Mouse (Mus musculus): ENCODE measurements around the gene Rspry1. TPM values are rescaled to one million over a fixed set of nuclear protein-coding genes. Genes with fewer than 3 reads are reported as not detected.

The Rspry1 gene
- polyA plus RNA-seq, 1 experiment from 2014 or later = 56.6 TPM

- ATAC-seq = no peak
- Histone ChIP-seq H3K4me3 (replicated peaks) (no peak overlapping the region), H3K36me3 (peaks cover 33% of the 10 kb centered on the region), H3K9me3 (no peaks in the 10 kb centered on the region), H3K4me2 (replicated peaks) (no peak overlapping the region), H3K4me1 (replicated peaks) (no peaks in the 10 kb centered on the region), H3K9ac (replicated peaks) (no peak overlapping the region), H3K27ac (no peak overlapping the region), H3K27me3 (no peaks in the 10 kb centered on the region)
- WGBS = 97% methylated on average over 1 of the region's 1 CpGs
These were observed 23.1 kb downstream of the Rspry1 start for GRCm38 (mm10) chr8:94624885-94625284.

GRCm38 (mm10) chr8:94633564-94634194 lies 31.9 kb downstream of the Rspry1 start:
- WGBS = 95% methylated on average over 2 of the region's 2 CpGs
- Histone ChIP-seq H3K9me3 (no peaks in the 10 kb centered on the region), H3K9ac (replicated peaks) (no peak overlapping the region), H3K27me3 (no peaks in the 10 kb centered on the region), H3K4me3 (replicated peaks) (no peak overlapping the region), H3K4me2 (replicated peaks) (no peak overlapping the region), H3K4me1 (replicated peaks) (no peaks in the 10 kb centered on the region), H3K27ac (no peak overlapping the region), H3K36me3 (peaks cover 79% of the 10 kb centered on the region)
- ATAC-seq = no peak

GRCm38 (mm10) chr8:94634211-94634610 lies 32.5 kb downstream of the Rspry1 start:
- H3K4me1 ChIP-seq (replicated peaks) = no peaks in the 10 kb centered on the region
- H3K27me3 ChIP-seq = no peaks in the 10 kb centered on the region
- H3K4me2 ChIP-seq (replicated peaks) = no peak overlapping the region
- no peak overlapping the region for H3K9ac ChIP-seq (replicated peaks)
- peaks cover 84% of the 10 kb centered on the region for H3K36me3 ChIP-seq
- no peak for ATAC-seq
- H3K4me3 ChIP-seq (replicated peaks) = no peak overlapping the region
- H3K27ac ChIP-seq = no peak overlapping the region
- H3K9me3 ChIP-seq = no peaks in the 10 kb centered on the region

- H3K27ac ChIP-seq = no peak overlapping the region
- no peak overlapping the region for H3K4me3 ChIP-seq (replicated peaks)
- 98% methylated on average over 2 of the region's 2 CpGs for WGBS
- peaks cover 89% of the 10 kb centered on the region for H3K36me3 ChIP-seq
- no peaks in the 10 kb centered on the region for H3K9me3 ChIP-seq
- H3K9ac ChIP-seq (replicated peaks) = no peak overlapping the region
- H3K27me3 ChIP-seq = no peaks in the 10 kb centered on the region
- H3K4me1 ChIP-seq (replicated peaks) = no peaks in the 10 kb centered on the region
- ATAC-seq = no peak
- H3K4me2 ChIP-seq (replicated peaks) = no peak overlapping the region
These were observed 39.4 kb downstream of the Rspry1 start for GRCm38 (mm10) chr8:94641183-94641582.

GRCm38 (mm10) chr8:94641938-94642337 lies 40.2 kb downstream of the Rspry1 start:
- 91% methylated on average over 3 of the region's 3 CpGs for WGBS
- Histone ChIP-seq H3K9me3 (no peaks in the 10 kb centered on the region), H3K4me2 (replicated peaks) (no peak overlapping the region), H3K27me3 (no peaks in the 10 kb centered on the region), H3K4me3 (replicated peaks) (no peak overlapping the region), H3K4me1 (replicated peaks) (no peaks in the 10 kb centered on the region), H3K27ac (no peak overlapping the region), H3K36me3 (peaks cover 90% of the 10 kb centered on the region), H3K9ac (replicated peaks) (no peak overlapping the region)
- no peak for ATAC-seq

GRCm38 (mm10) chr8:94645202-94645601 lies 43.5 kb downstream of the Rspry1 start:
- Histone ChIP-seq H3K4me2 (replicated peaks) (no peak overlapping the region), H3K4me1 (replicated peaks) (no peaks in the 10 kb centered on the region), H3K27me3 (no peaks in the 10 kb centered on the region), H3K36me3 (peaks cover 82% of the 10 kb centered on the region), H3K9me3 (no peaks in the 10 kb centered on the region), H3K9ac (replicated peaks) (no peak overlapping the region), H3K27ac (no peak overlapping the region), H3K4me3 (replicated peaks) (no peak overlapping the region)
- WGBS = 56% methylated on average over 1 of the region's 1 CpGs
- no peak for ATAC-seq

GRCm38 (mm10) chr8:94646165-94646564 lies 44.4 kb downstream of the Rspry1 start:
- H3K36me3 ChIP-seq = peaks cover 78% of the 10 kb centered on the region
- ATAC-seq = no peak
- 94% methylated on average over 3 of the region's 3 CpGs for WGBS

GRCm38 (mm10) chr8:94649496-94649895 lies 47.8 kb downstream of the Rspry1 start:
- no peaks in the 10 kb centered on the region for H3K27me3 ChIP-seq
- no peaks in the 10 kb centered on the region for H3K4me1 ChIP-seq (replicated peaks)
- H3K9ac ChIP-seq (replicated peaks) = no peak overlapping the region
- no peak overlapping the region for H3K4me3 ChIP-seq (replicated peaks)
- WGBS = 36% methylated on average over 3 of the region's 3 CpGs
- H3K36me3 ChIP-seq = peaks cover 77% of the 10 kb centered on the region
- no peak for ATAC-seq
- no peak overlapping the region for H3K27ac ChIP-seq
- H3K9me3 ChIP-seq = no peaks in the 10 kb centered on the region
- H3K4me2 ChIP-seq (replicated peaks) = no peak overlapping the region

More at GRCm38 (mm10) chr8:94646165-94646564, 44.4 kb downstream of the Rspry1 start:
- Histone ChIP-seq H3K9ac (replicated peaks) (no peak overlapping the region), H3K27me3 (no peaks in the 10 kb centered on the region), H3K4me2 (replicated peaks) (no peak overlapping the region), H3K4me3 (replicated peaks) (no peak overlapping the region), H3K9me3 (no peaks in the 10 kb centered on the region), H3K27ac (no peak overlapping the region), H3K4me1 (replicated peaks) (no peaks in the 10 kb centered on the region)

- Histone ChIP-seq H3K27me3 (no peaks in the 10 kb centered on the region), H3K27ac (no peak overlapping the region), H3K36me3 (peaks cover 78% of the 10 kb centered on the region), H3K9ac (replicated peaks) (no peak overlapping the region), H3K4me1 (replicated peaks) (no peaks in the 10 kb centered on the region), H3K4me2 (replicated peaks) (no peak overlapping the region), H3K9me3 (no peaks in the 10 kb centered on the region), H3K4me3 (replicated peaks) (no peak overlapping the region)
- 82% methylated on average over 3 of the region's 3 CpGs for WGBS
- ATAC-seq = no peak
These were observed 51.2 kb downstream of the Rspry1 start for GRCm38 (mm10) chr8:94652951-94653350.

- no peaks in the 10 kb centered on the region for H3K27me3 ChIP-seq
- no peaks in the 10 kb centered on the region for H3K4me1 ChIP-seq (replicated peaks)
- H3K9ac ChIP-seq (replicated peaks) = no peak overlapping the region
- no peaks in the 10 kb centered on the region for H3K9me3 ChIP-seq
- H3K4me2 ChIP-seq (replicated peaks) = no peak overlapping the region
- no peak overlapping the region for H3K4me3 ChIP-seq (replicated peaks)
- no peak for ATAC-seq
- no peak overlapping the region for H3K27ac ChIP-seq
- H3K36me3 ChIP-seq = peaks cover 73% of the 10 kb centered on the region
These were observed 53.3 kb downstream of the Rspry1 start for GRCm38 (mm10) chr8:94654994-94655393.

- H3K27ac ChIP-seq = no peak overlapping the region
- H3K4me3 ChIP-seq (replicated peaks) = no peak overlapping the region
- no peak overlapping the region for H3K9ac ChIP-seq (replicated peaks)
- peaks cover 63% of the 10 kb centered on the region for H3K36me3 ChIP-seq
- no peak for ATAC-seq
- no peaks in the 10 kb centered on the region for H3K9me3 ChIP-seq
- no peaks in the 10 kb centered on the region for H3K4me1 ChIP-seq (replicated peaks)
- H3K27me3 ChIP-seq = no peaks in the 10 kb centered on the region
- no peak overlapping the region for H3K4me2 ChIP-seq (replicated peaks)
- 97% methylated on average over 2 of the region's 2 CpGs for whole genome bisulfite sequencing
These were observed 56.3 kb downstream of the Rspry1 start for GRCm38 (mm10) chr8:94658031-94658430.

- no peak for ATAC-seq
- Histone ChIP-seq H3K27me3 (no peaks in the 10 kb centered on the region), H3K9ac (replicated peaks) (no peak overlapping the region), H3K4me1 (replicated peaks) (no peaks in the 10 kb centered on the region), H3K36me3 (peaks cover 43% of the 10 kb centered on the region), H3K27ac (no peak overlapping the region), H3K4me2 (replicated peaks) (no peak overlapping the region), H3K4me3 (replicated peaks) (no peak overlapping the region), H3K9me3 (no peaks in the 10 kb centered on the region)
- 95% methylated on average over 4 of the region's 4 CpGs for WGBS
These were observed 58.7 kb downstream of the Rspry1 start for GRCm38 (mm10) chr8:94660418-94660817.

GRCm38 (mm10) chr8:94664722-94665121 lies 63.0 kb downstream of the Rspry1 start:
- peaks cover 27% of the 10 kb centered on the region for H3K36me3 ChIP-seq
- no peak overlapping the region for H3K9ac ChIP-seq (replicated peaks)
- H3K4me3 ChIP-seq (replicated peaks) = no peak overlapping the region
- ATAC-seq = no peak
- H3K4me2 ChIP-seq (replicated peaks) = no peak overlapping the region
- H3K27me3 ChIP-seq = no peaks in the 10 kb centered on the region
- H3K4me1 ChIP-seq (replicated peaks) = peaks cover 18% of the 10 kb centered on the region
- 83% methylated on average over 2 of the region's 2 CpGs for WGBS
- no peaks in the 10 kb centered on the region for H3K9me3 ChIP-seq
- H3K27ac ChIP-seq = no peak overlapping the region

Measured in midbrain, embryonic 13.5 days (tissue).